Mouse (Mus musculus) WW6 (cell line): Measurements from ENCODE around the gene Gm5580.
A peak's percentile ranks its signal among the peaks of the same experiment; 100 is the strongest.
"Not testable (repeated sequence)": the region's sequence is repeated elsewhere in the genome, so short reads cannot be mapped to it uniquely, and the experiment has no call there.

Experiments used
- DNase-seq: peaks from one replicate; pipeline ENCODE4 v3.0.0-alpha.2; 2013; ENCODE audit warnings: low read depth, low spot score

The Gm5580 gene

GRCm38 (mm10) chr6:116550841-116551240 is at the start of gene Gm5580:
TSS of gene Gm5580 (plus strand) at chr6:116551141.
- not testable (repeated sequence) for DNase-seq

- DNase-seq: not testable (repeated sequence)
Measured at GRCm38 (mm10) chr6:116506302-116507003, 44.5 kb upstream of the Gm5580 start, which contains the start of gene Olfr212. TSS of gene Olfr212 (plus strand) at chr6:116506516.

GRCm38 (mm10) chr6:116514832-116515231 is 36.1 kb upstream of the Gm5580 start:
- DNase-seq: no peak

- no peak for DNase-seq
Measured at GRCm38 (mm10) chr6:116538156-116538555, 12.8 kb upstream of the Gm5580 start, which contains the start of gene Olfr213. TSS of gene Olfr213 (plus strand) at chr6:116538456.

GRCm38 (mm10) chr6:116542500-116542899 is 8.4 kb upstream of the Gm5580 start:
- no peak for DNase-seq

GRCm38 (mm10) chr6:116553935-116554334 is 3.0 kb downstream of the Gm5580 start, which contains the start of gene Olfr214:
TSS of gene Olfr214 (plus strand) at chr6:116554235.
- DNase-seq: no peak

- no peak for DNase-seq
Measured at GRCm38 (mm10) chr6:116554952-116555351, 4.0 kb downstream of the Gm5580 start.

- peak; percentile 47 for DNase-seq
Measured at GRCm38 (mm10) chr6:116569834-116570233, 18.9 kb downstream of the Gm5580 start.

GRCm38 (mm10) chr6:116584095-116584494 is 33.2 kb downstream of the Gm5580 start, which contains the start of gene Olfr215:
TSS of gene Olfr215 (minus strand) at chr6:116584195.
- DNase-seq: no peak

GRCm38 (mm10) chr6:116600969-116601368 is 50.0 kb downstream of the Gm5580 start:
- not testable (repeated sequence) for DNase-seq
